Mouse (Mus musculus) midbrain, embryonic 16.5 days (tissue): Measurements from ENCODE around the gene Ccdc183. TPM values are rescaled to one million over a fixed set of nuclear protein-coding genes. Genes with fewer than 3 reads are reported as not detected.

Source experiments
- ATAC-seq: fragments of 200-750 bp; cut with Nextera tagmentation; 2 replicates; pipeline ENCODE4 v1.8.0; 2017; ENCODE audit warnings: moderate TSS enrichment
- H3K27ac ChIP-seq: fragments of 300-500 bp; sonication (generic); 2 replicates; pipeline ENCODE4 v1.5.1; 2014; ENCODE audit warnings: mild to moderate bottlenecking, low read length, mixed read lengths
- H3K27me3 ChIP-seq: fragments of 300-500 bp; sonication (generic); 2 replicates; pipeline ENCODE4 v1.6.1; 2014; ENCODE audit warnings: low read depth, low read length, mixed read lengths; ENCODE audit not compliant: control insufficient read depth, insufficient read depth
- H3K36me3 ChIP-seq: fragments of 300-500 bp; sonication (generic); 2 replicates; pipeline ENCODE4 v1.6.1; 2014; ENCODE audit warnings: mild to moderate bottlenecking, low read length, moderate library complexity, mixed read lengths; ENCODE audit not compliant: control insufficient read depth, insufficient read depth
- H3K4me1 ChIP-seq: fragments of 300-500 bp; sonication (generic); 2 replicates; pipeline ENCODE4 v1.6.1; 2014; ENCODE audit warnings: mild to moderate bottlenecking, low read length, mixed read lengths; ENCODE audit not compliant: control insufficient read depth, insufficient read depth
- H3K4me2 ChIP-seq: fragments of 300-500 bp; sonication (generic); 2 replicates; pipeline ENCODE4 v1.6.1; 2014; ENCODE audit warnings: mild to moderate bottlenecking, low read length, mixed read lengths
- H3K4me3 ChIP-seq: fragments of 300-500 bp; sonication (generic); 2 replicates; pipeline ENCODE4 v1.5.1; 2014; ENCODE audit warnings: low read depth, mild to moderate bottlenecking, low read length, moderate library complexity, mixed read lengths
- H3K9ac ChIP-seq: fragments of 300-500 bp; sonication (generic); 2 replicates; pipeline ENCODE4 v1.6.1; 2014; ENCODE audit warnings: low read depth, low read length, mixed read lengths
- H3K9me3 ChIP-seq: fragments of 300-500 bp; sonication (generic); replicated peaks from 2 replicates; pipeline ENCODE4 v1.6.1; 2014; ENCODE audit warnings: mild to moderate bottlenecking, low read length, mixed read lengths; ENCODE audit not compliant: control insufficient read depth, poor library complexity, severe bottlenecking
- WGBS: fragments of 180-500 bp; shearing (Covaris S2); extraction: QIAGEN DNeasy Blood & Tissue Kit; methylation state at CpG from one replicate; pipeline ENCODE4 v1.1.7; 2014; 5-methylcytosine and 5-hydroxymethylcytosine counted together
- polyA plus RNA-seq: library from polyadenylated mRNA; unstranded; fragments of >200 nt; fragmentation: Nextera tagmentation; extraction: Ambion mirVana; gene quantifications from 2 replicates; pipeline ENCODE4 v1.2.1, GENCODE M21; 2015

Gene Ccdc183
- polyA plus RNA-seq, 1 experiment from 2014 or later: 0.24 TPM

- H3K36me3 ChIP-seq: peaks cover 4% of the 10 kb centered on the region; the same call in 1 of the 2 replicates
Observed at GRCm38 (mm10) chr2:25569323-25569722, 48.2 kb downstream of the Ccdc183 start.

DNA sequence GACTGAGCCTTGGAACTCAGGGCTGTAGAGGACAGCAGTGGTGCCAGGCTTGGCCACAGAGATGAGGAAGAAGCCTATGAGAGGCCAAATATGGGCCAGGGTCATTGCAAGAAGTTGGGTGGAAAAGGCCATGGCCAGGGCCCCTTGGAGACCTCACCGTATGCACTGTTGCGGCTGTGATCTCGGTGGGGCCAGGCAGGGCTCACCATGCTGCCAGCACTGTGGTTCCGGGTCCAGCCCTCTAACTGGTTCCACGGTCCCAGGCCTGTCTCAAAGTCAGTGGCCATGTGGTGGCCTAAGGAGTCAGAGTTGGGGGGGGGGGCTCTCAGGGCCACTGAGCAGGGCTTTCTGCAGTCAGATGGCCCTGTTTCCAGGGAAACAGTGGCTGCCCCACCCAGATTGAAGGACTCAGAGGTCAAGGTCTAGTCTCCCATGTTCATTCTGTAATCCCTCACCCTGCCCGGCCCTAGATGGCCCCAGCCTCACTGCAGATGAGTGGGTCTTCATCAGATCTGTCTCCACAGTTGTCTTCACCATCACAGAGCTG is 48.9 kb downstream of the Ccdc183 start:
- peaks cover 9% of the 10 kb centered on the region for H3K36me3 ChIP-seq
- WGBS: 92% methylated on average over 6 of the region's 6 CpGs

More at GRCm38 (mm10) chr2:25569323-25569722, 48.2 kb downstream of the Ccdc183 start:
- ATAC-seq: no peak
- H3K9me3 ChIP-seq: no peaks in the 10 kb centered on the region
- H3K4me3 ChIP-seq: no peak overlapping the region
- H3K4me2 ChIP-seq: no peak overlapping the region
- 100% methylated on average over 3 of the region's 3 CpGs for WGBS
- peaks cover 11% of the 10 kb centered on the region for H3K4me1 ChIP-seq
- H3K27ac ChIP-seq: no peak overlapping the region
- no peaks in the 10 kb centered on the region for H3K27me3 ChIP-seq
- H3K9ac ChIP-seq: no peak overlapping the region

GRCm38 (mm10) chr2:25566558-25566957 is 50.9 kb downstream of the Ccdc183 start:
- 78% methylated on average over 6 of the region's 6 CpGs for WGBS
- H3K9me3 ChIP-seq: no peaks in the 10 kb centered on the region
- H3K36me3 ChIP-seq: peaks cover 24% of the 10 kb centered on the region
- H3K27ac ChIP-seq: no peak overlapping the region
- H3K4me1 ChIP-seq: no peaks in the 10 kb centered on the region
- H3K4me2 ChIP-seq: no peak overlapping the region
- no peak overlapping the region for H3K9ac ChIP-seq
- no peak overlapping the region for H3K4me3 ChIP-seq
- H3K27me3 ChIP-seq: no peaks in the 10 kb centered on the region
- ATAC-seq: no peak

More for the DNA sequence above, 48.9 kb downstream of the Ccdc183 start:
- Histone ChIP-seq H3K4me2 (no peak overlapping the region), H3K27ac (no peak overlapping the region), H3K27me3 (no peaks in the 10 kb centered on the region), H3K4me3 (no peak overlapping the region), H3K9ac (no peak overlapping the region), H3K4me1 (peaks cover 5% of the 10 kb centered on the region), H3K9me3 (no peaks in the 10 kb centered on the region)
- ATAC-seq: no peak

DNA sequence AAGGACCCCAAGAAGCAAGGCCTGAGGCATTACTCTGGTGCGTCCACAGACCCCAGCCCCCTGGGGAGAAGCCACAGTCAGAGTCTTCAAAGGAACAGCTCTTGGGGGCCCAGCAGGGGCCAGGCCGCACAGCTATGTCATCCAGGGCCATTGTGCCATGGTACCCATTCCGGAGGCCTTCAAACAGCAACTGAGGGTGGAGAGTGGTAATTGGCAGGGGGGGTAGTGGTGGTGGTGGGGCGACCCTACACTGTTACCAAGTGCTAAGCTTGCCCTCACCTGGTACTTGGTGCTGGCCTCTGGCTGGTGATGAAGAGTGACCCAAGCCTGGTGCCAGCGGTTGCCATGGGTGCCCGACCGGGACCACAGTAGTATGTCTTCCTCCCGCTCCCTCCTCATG is 51.7 kb downstream of the Ccdc183 start:
- no peak for ATAC-seq
- no peak overlapping the region for H3K9ac ChIP-seq
- H3K9me3 ChIP-seq: no peaks in the 10 kb centered on the region
- H3K4me3 ChIP-seq: no peak overlapping the region
- 84% methylated on average over 8 of the region's 8 CpGs for WGBS
- peaks cover 32% of the 10 kb centered on the region for H3K36me3 ChIP-seq
- H3K4me1 ChIP-seq: no peaks in the 10 kb centered on the region
- no peak overlapping the region for H3K27ac ChIP-seq
- H3K27me3 ChIP-seq: no peaks in the 10 kb centered on the region
- no peak overlapping the region for H3K4me2 ChIP-seq

GRCm38 (mm10) chr2:25561946-25562345 is 55.5 kb downstream of the Ccdc183 start:
- ATAC-seq: no peak
- H3K9me3 ChIP-seq: no peaks in the 10 kb centered on the region
- H3K4me2 ChIP-seq: no peak overlapping the region
- H3K4me1 ChIP-seq: peaks cover 13% of the 10 kb centered on the region
- H3K27me3 ChIP-seq: no peaks in the 10 kb centered on the region
- 87% methylated on average over 9 of the region's 9 CpGs for WGBS
- no peak overlapping the region for H3K27ac ChIP-seq
- peaks cover 37% of the 10 kb centered on the region for H3K36me3 ChIP-seq
- no peak overlapping the region for H3K4me3 ChIP-seq
- no peak overlapping the region for H3K9ac ChIP-seq

- H3K4me3 ChIP-seq: no peak overlapping the region
- 94% methylated on average over 8 of the region's 8 CpGs for WGBS
- ATAC-seq: no peak
- H3K4me1 ChIP-seq: peaks cover 17% of the 10 kb centered on the region
- H3K4me2 ChIP-seq: no peak overlapping the region
- H3K9me3 ChIP-seq: no peaks in the 10 kb centered on the region
- H3K27me3 ChIP-seq: no peaks in the 10 kb centered on the region
- no peak overlapping the region for H3K27ac ChIP-seq
- H3K9ac ChIP-seq: no peak overlapping the region
- H3K36me3 ChIP-seq: peaks cover 37% of the 10 kb centered on the region
Observed at GRCm38 (mm10) chr2:25560551-25560950, 56.9 kb downstream of the Ccdc183 start.

- Histone ChIP-seq H3K9ac (peak overlapping the region; percentile 85; the same call in 1 of the 2 replicates), H3K9me3 (no peaks in the 10 kb centered on the region), H3K27ac (no peak overlapping the region), H3K4me3 (peak overlapping the region; percentile 74), H3K4me2 (peak overlapping the region; percentile 74), H3K4me1 (peaks cover 17% of the 10 kb centered on the region), H3K27me3 (no peaks in the 10 kb centered on the region), H3K36me3 (peaks cover 30% of the 10 kb centered on the region)
- no peak for ATAC-seq
- WGBS: 70% methylated on average over 6 of the region's 6 CpGs
Observed at GRCm38 (mm10) chr2:25558774-25559173, 58.7 kb downstream of the Ccdc183 start.

Other genes with a start within 250 kb of the Ccdc183 start
- 9.0 and 9.2 TPM in 2 replicates for gene Sapcd2, start 245.4 kb downstream of the Ccdc183 start, polyA plus RNA-seq
- 3.7 and 9.0 TPM in 2 replicates for gene Entpd2, start 221.8 kb downstream of the Ccdc183 start, polyA plus RNA-seq
- gene Npdc1, start 218.3 kb downstream of the Ccdc183 start, polyA plus RNA-seq: 481 and 529 TPM in 2 replicates
- gene Fut7, start 194.4 kb downstream of the Ccdc183 start, polyA plus RNA-seq: 0.09 and 0.80 TPM in 2 replicates
- 17.3 and 18.3 TPM in 2 replicates for gene Abca2, start 189.0 kb downstream of the Ccdc183 start, polyA plus RNA-seq
- gene Clic3, start 160.8 kb downstream of the Ccdc183 start, polyA plus RNA-seq: 2.8 and 3.4 TPM in 2 replicates
- 121 and 130 TPM in 2 replicates for gene Paxx, start 156.6 kb downstream of the Ccdc183 start, polyA plus RNA-seq
- 465 and 593 TPM in 2 replicates for gene Ptgds, start 147.6 kb downstream of the Ccdc183 start, polyA plus RNA-seq
- not detected in 2 replicates for gene Lcn12, start 123.8 kb downstream of the Ccdc183 start, polyA plus RNA-seq
- gene Fbxw5, start 116.9 kb downstream of the Ccdc183 start, polyA plus RNA-seq: 137 and 139 TPM in 2 replicates
- gene C8g, start 116.0 kb downstream of the Ccdc183 start, polyA plus RNA-seq: 5.1 and 5.9 TPM in 2 replicates
- gene Traf2, start 70.7 kb downstream of the Ccdc183 start, polyA plus RNA-seq: 15.2 and 15.9 TPM in 2 replicates
- gene Edf1, start 59.8 kb downstream of the Ccdc183 start, polyA plus RNA-seq: 374 and 380 TPM in 2 replicates
- 0.50 and 2.4 TPM in 2 replicates for gene Mamdc4, start 42.8 kb downstream of the Ccdc183 start, polyA plus RNA-seq
- gene Phpt1, start 42.5 kb downstream of the Ccdc183 start, polyA plus RNA-seq: 148 and 149 TPM in 2 replicates
- 11.4 and 14.9 TPM in 2 replicates for gene Ajm1, start 35.9 kb downstream of the Ccdc183 start, polyA plus RNA-seq
- 64.7 and 68.3 TPM in 2 replicates for gene Rabl6, start 9.2 kb downstream of the Ccdc183 start, polyA plus RNA-seq
- gene Tmem141, start 4.3 kb upstream of the Ccdc183 start, polyA plus RNA-seq: 56.4 and 67.2 TPM in 2 replicates
- gene Fcna, start 10.4 kb upstream of the Ccdc183 start, polyA plus RNA-seq: 2.5 and 3.1 TPM in 2 replicates
- not detected in 2 replicates for gene Lcn8, start 35.4 kb upstream of the Ccdc183 start, polyA plus RNA-seq
- not detected in 2 replicates for gene Lcn5, start 40.3 kb upstream of the Ccdc183 start, polyA plus RNA-seq
- not detected in 2 replicates for gene Lcn6, start 59.1 kb upstream of the Ccdc183 start, polyA plus RNA-seq
- gene Lcn10, start 65.0 kb upstream of the Ccdc183 start, polyA plus RNA-seq: not detected in 2 replicates
- gene Obp2a, start 82.4 kb upstream of the Ccdc183 start, polyA plus RNA-seq: not detected in 2 replicates
- gene Bmyc, start 89.1 kb upstream of the Ccdc183 start, polyA plus RNA-seq: 158 and 170 TPM in 2 replicates
- not detected in 2 replicates for gene Obp2b, start 119.3 kb upstream of the Ccdc183 start, polyA plus RNA-seq
- not detected in 2 replicates for gene Lcn3, start 147.9 kb upstream of the Ccdc183 start, polyA plus RNA-seq
- not detected in 2 replicates for gene Lcn11, start 159.3 kb upstream of the Ccdc183 start, polyA plus RNA-seq
- gene Gm13539, start 164.6 kb upstream of the Ccdc183 start, polyA plus RNA-seq: not detected in 2 replicates
- not detected in 2 replicates for gene Glt6d1, start 198.2 kb upstream of the Ccdc183 start, polyA plus RNA-seq
- gene Lcn9, start 205.5 kb upstream of the Ccdc183 start, polyA plus RNA-seq: not detected in 2 replicates
- not detected in 2 replicates for gene Sohlh1, start 229.6 kb upstream of the Ccdc183 start, polyA plus RNA-seq
- 18.8 and 21.8 TPM in 2 replicates for gene Kcnt1, start 246.1 kb upstream of the Ccdc183 start, polyA plus RNA-seq